Mouse (Mus musculus) heart, embryonic 13.5 days (tissue): ENCODE data around the gene Oxsm. TPM values are rescaled to one million over a fixed set of nuclear protein-coding genes. Genes with fewer than 3 reads are reported as not detected.

Experiments used
- ATAC-seq: fragments of 200-750 bp; cut with Nextera tagmentation; 2 replicates; pipeline ENCODE4 v1.8.0; 2017; ENCODE audit warnings: moderate TSS enrichment; ENCODE audit not compliant: insufficient number of reproducible peaks, low FRiP score, low TSS enrichment; ENCODE audit errors: extremely low read depth
- H3K27ac ChIP-seq: fragments of 300-500 bp; sonication (generic); replicated peaks from 2 replicates; pipeline ENCODE4 v1.5.1; 2015; ENCODE audit warnings: moderate library complexity, mild to moderate bottlenecking, inconsistent platforms
- H3K27me3 ChIP-seq: fragments of 300-500 bp; sonication (generic); replicated peaks from 2 replicates; pipeline ENCODE4 v1.6.1; 2015; ENCODE audit warnings: mild to moderate bottlenecking, inconsistent platforms
- H3K36me3 ChIP-seq: fragments of 300-500 bp; sonication (generic); 2 replicates; pipeline ENCODE4 v1.6.1; 2015; ENCODE audit warnings: mild to moderate bottlenecking, inconsistent platforms
- H3K4me1 ChIP-seq: fragments of 300-500 bp; sonication (generic); 2 replicates; pipeline ENCODE4 v1.6.1; 2015; ENCODE audit warnings: inconsistent platforms
- H3K4me2 ChIP-seq: fragments of 300-500 bp; sonication (generic); 2 replicates; pipeline ENCODE4 v1.6.1; 2015; ENCODE audit warnings: inconsistent platforms, mild to moderate bottlenecking, moderate library complexity
- H3K4me3 ChIP-seq: fragments of 300-500 bp; sonication (generic); 2 replicates; pipeline ENCODE4 v1.5.1; 2015; ENCODE audit warnings: moderate library complexity, mild to moderate bottlenecking, inconsistent platforms
- H3K9ac ChIP-seq: fragments of 300-500 bp; sonication (generic); 2 replicates; pipeline ENCODE4 v1.6.1; 2015; ENCODE audit warnings: inconsistent platforms, mild to moderate bottlenecking, moderate library complexity
- H3K9me3 ChIP-seq: fragments of 300-500 bp; sonication (generic); 2 replicates; pipeline ENCODE4 v1.6.1; 2016; ENCODE audit warnings: inconsistent platforms
- WGBS: fragments of 180-500 bp; shearing (Covaris S2); methylation state at CpG from one replicate; pipeline ENCODE4 v1.1.7; 2015; ENCODE audit warnings: mixed read lengths; 5-methylcytosine and 5-hydroxymethylcytosine counted together
- polyA plus RNA-seq: library from polyadenylated mRNA; unstranded; fragments of >200 nt; fragmentation: Nextera tagmentation; extraction: Ambion mirVana; gene quantifications from 2 replicates; pipeline ENCODE4 v1.2.1, GENCODE M21; 2015

Gene Oxsm
- polyA plus RNA-seq, 1 experiment from 2014 or later, result 2.2 TPM

GRCm38 (mm10) chr14:16256209-16256608, 6.6 kb upstream of the Oxsm start:
- no peak for ATAC-seq
- H3K4me1 ChIP-seq, result no peaks in the 10 kb centered on the region
- no peaks in the 10 kb centered on the region for H3K9me3 ChIP-seq
- WGBS, result 56% methylated on average over 2 of the region's 2 CpGs
- H3K4me3 ChIP-seq, result no peak overlapping the region
- H3K27me3 ChIP-seq, result no peaks in the 10 kb centered on the region
- no peak overlapping the region for H3K9ac ChIP-seq
- H3K4me2 ChIP-seq, result no peak overlapping the region
- H3K27ac ChIP-seq, result no peak overlapping the region
- H3K36me3 ChIP-seq, result peaks cover 45% of the 10 kb centered on the region

GRCm38 (mm10) chr14:16255745-16256144, 6.1 kb upstream of the Oxsm start:
- Histone ChIP-seq H3K4me1 (no peaks in the 10 kb centered on the region), H3K36me3 (peaks cover 43% of the 10 kb centered on the region), H3K9me3 (no peaks in the 10 kb centered on the region), H3K4me3 (no peak overlapping the region), H3K27me3 (no peaks in the 10 kb centered on the region), H3K9ac (no peak overlapping the region), H3K4me2 (no peak overlapping the region), H3K27ac (no peak overlapping the region)
- ATAC-seq, result no peak
- 91% methylated on average over 3 of the region's 3 CpGs for WGBS

DNA sequence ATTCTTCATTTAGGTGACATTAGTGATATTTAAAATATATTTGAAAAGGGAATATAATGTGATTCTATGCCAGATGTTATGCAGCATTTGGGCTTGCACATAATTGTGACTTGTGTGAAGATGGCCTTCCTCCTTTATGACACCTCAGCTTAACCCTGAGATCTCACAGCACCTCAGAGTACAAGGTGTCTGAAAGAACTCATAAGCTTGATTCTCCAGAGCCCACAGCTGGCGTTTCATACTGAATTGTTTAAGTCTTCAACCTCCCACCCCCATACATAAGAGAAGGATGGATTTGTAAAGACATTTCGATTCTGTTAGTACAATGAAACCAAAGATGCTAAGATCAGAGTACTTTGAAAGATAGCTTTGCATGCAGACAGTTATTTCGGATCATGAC, 491 bp upstream of the Oxsm start:
- H3K9me3 ChIP-seq, result no peaks in the 10 kb centered on the region
- WGBS, result 69% methylated on average over 3 of the region's 3 CpGs
- H3K27ac ChIP-seq, result peak overlapping the region; percentile 89
- H3K27me3 ChIP-seq, result no peaks in the 10 kb centered on the region
- peak overlapping the region; percentile 75 for H3K4me3 ChIP-seq
- H3K4me2 ChIP-seq, result peak overlapping the region; percentile 87
- ATAC-seq, result no peak
- H3K9ac ChIP-seq, result peak overlapping the region; percentile 92
- peaks cover 10% of the 10 kb centered on the region for H3K36me3 ChIP-seq
- peaks cover 17% of the 10 kb centered on the region for H3K4me1 ChIP-seq

- peaks cover 26% of the 10 kb centered on the region for H3K4me1 ChIP-seq
- WGBS, result 13% methylated on average over 9 of the region's 9 CpGs
These were observed 928 bp downstream of the Oxsm start for GRCm38 (mm10) chr14:16248603-16249157.

DNA sequence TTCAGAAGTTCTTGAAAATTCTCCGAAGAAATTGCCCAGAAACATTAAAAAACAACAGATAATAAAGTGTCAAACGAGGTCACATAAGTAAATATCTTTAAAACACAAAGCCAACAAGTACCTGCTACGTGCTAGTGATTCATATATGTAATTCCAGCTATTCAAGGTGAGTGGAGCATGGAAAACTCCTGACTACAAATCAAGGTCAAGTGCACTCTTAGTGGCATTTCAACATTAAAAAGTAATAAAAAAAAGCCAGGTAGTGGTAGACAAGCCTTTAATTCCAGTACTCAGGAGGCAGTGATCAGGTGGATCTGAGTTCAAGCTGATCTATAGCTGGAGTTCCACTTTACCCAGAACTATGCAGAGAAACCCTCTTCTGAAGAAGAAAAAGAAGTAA, 1.5 kb downstream of the Oxsm start:
- 65% methylated on average over 3 of the region's 3 CpGs for WGBS
- peak overlapping the region; percentile 87 for H3K4me2 ChIP-seq
- H3K9me3 ChIP-seq, result no peaks in the 10 kb centered on the region
- H3K9ac ChIP-seq, result peak overlapping the region; percentile 92; the same call in 1 of the 2 replicates
- H3K27ac ChIP-seq, result no peak overlapping the region
- no peak for ATAC-seq
- H3K36me3 ChIP-seq, result no peaks in the 10 kb centered on the region
- H3K27me3 ChIP-seq, result no peaks in the 10 kb centered on the region
- H3K4me3 ChIP-seq, result peak overlapping the region; percentile 75
- peaks cover 27% of the 10 kb centered on the region for H3K4me1 ChIP-seq

More at GRCm38 (mm10) chr14:16248603-16249157, 928 bp downstream of the Oxsm start:
- Histone ChIP-seq H3K36me3 (no peaks in the 10 kb centered on the region), H3K9me3 (no peaks in the 10 kb centered on the region), H3K4me2 (peak overlapping the region; percentile 87), H3K4me3 (peak overlapping the region; percentile 75), H3K9ac (peak overlapping the region; percentile 92), H3K27me3 (no peaks in the 10 kb centered on the region), H3K27ac (no peak overlapping the region)
- ATAC-seq, result peak; percentile 2; the same call in 1 of the 2 replicates

DNA sequence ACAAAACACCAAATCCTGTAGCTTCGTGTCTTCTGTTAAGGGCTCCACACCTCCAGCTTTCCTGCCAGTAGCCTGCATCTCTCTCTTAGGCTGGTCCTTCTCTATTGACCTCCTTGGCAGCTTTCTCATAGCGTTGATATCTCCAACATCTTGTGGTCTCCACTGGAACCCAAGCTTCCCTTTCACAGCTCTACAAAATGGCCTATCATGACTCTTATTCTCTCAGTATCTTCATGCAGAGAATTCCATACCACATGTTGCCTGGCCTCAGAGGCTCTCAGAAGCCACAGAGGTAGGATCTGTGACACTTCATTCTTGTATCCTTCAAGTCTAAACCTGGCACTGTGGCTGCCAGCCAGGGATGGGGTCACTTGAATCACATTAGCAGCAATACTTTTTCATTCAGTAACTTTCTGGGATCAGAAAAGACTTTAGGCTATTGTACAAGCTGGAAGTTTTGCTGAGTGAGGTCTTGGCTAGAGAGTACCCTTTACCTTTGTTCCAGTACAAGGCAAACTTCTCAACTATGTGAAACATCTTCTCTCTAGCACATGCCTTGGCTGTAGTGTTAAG, 3.2 kb downstream of the Oxsm start:
- H3K9me3 ChIP-seq, result no peaks in the 10 kb centered on the region
- no peak overlapping the region for H3K9ac ChIP-seq
- no peaks in the 10 kb centered on the region for H3K36me3 ChIP-seq

DNA sequence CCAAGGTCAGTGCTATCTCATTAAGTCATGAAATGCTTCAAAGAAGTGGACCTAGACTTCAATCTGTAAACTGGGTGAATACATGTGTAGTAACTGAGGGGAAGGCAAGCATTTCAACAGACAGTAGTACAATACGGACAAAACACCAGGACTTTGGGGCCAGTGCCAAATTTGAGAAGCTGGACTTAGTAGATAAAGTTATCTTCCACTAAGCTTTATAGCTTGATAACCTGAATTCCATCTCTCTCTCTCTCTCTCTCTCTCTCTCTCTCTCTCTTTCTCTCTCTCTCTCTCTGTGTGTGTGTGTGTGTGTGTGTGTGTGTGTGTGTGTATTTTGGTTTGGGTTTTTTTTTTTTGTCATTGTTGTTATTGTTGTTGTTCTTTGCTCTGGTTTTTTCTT, 4.5 kb downstream of the Oxsm start:
- Histone ChIP-seq H3K4me3 (no peak overlapping the region), H3K27me3 (no peaks in the 10 kb centered on the region), H3K9me3 (no peaks in the 10 kb centered on the region), H3K27ac (no peak overlapping the region), H3K4me2 (peak overlapping the region; percentile 10; the same call in 1 of the 2 replicates), H3K36me3 (peaks cover 7% of the 10 kb centered on the region; the same call in 1 of the 2 replicates), H3K9ac (no peak overlapping the region), H3K4me1 (peaks cover 28% of the 10 kb centered on the region)
- WGBS, result 19% methylated on average over 1 of the region's 1 CpGs
- ATAC-seq, result no peak

More for the DNA sequence above, 3.2 kb downstream of the Oxsm start:
- H3K4me3 ChIP-seq, result no peak overlapping the region
- no peaks in the 10 kb centered on the region for H3K27me3 ChIP-seq
- H3K4me1 ChIP-seq, result peaks cover 33% of the 10 kb centered on the region
- ATAC-seq, result no peak
- no peak overlapping the region for H3K27ac ChIP-seq
- H3K4me2 ChIP-seq, result no peak overlapping the region
- WGBS, result 80% methylated on average over 2 of the region's 2 CpGs

- H3K9me3 ChIP-seq, result no peaks in the 10 kb centered on the region
- H3K9ac ChIP-seq, result no peak overlapping the region
- peak overlapping the region; percentile 73; the same call in 1 of the 2 replicates for H3K4me3 ChIP-seq
- peak overlapping the region; percentile 71 for H3K4me2 ChIP-seq
- 63% methylated on average over 2 of the region's 2 CpGs for WGBS
- peak overlapping the region; percentile 88 for H3K27ac ChIP-seq
- no peak for ATAC-seq
- H3K4me1 ChIP-seq, result peaks cover 23% of the 10 kb centered on the region
- H3K36me3 ChIP-seq, result peaks cover 14% of the 10 kb centered on the region; the same call in 1 of the 2 replicates
- no peaks in the 10 kb centered on the region for H3K27me3 ChIP-seq
These were observed 5.2 kb downstream of the Oxsm start for GRCm38 (mm10) chr14:16244370-16244769.

DNA sequence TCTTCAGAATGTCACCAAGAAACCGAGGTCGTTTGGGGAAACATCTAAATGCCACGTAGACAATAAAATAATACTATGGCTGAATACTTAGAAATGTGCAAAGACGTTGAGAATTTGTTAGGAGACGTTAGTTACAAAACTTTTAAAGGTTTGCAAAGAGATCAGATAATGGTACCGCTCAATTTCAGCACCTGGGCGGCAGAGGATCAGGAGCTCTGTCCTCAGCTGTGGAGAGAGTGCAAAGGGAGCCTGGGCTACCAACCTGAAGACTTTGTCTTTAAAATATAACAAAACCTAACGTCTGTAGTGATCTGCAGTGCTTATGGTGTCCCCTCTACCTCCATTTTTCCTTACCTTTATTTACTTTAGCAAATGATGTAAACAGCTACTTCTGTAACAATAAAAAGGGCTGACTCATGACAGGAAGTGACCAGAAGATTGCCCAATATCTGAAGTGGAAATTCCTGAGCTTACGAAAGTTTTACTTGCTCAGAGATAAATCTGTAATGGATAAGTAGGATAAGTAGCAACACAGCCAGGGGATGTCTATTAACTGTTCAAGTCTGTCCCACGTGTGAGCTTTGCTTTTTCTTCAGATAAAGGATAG, 5.9 kb downstream of the Oxsm start:
- Histone ChIP-seq H3K4me3 (peak overlapping the region; percentile 73), H3K9me3 (no peaks in the 10 kb centered on the region), H3K36me3 (peaks cover 14% of the 10 kb centered on the region; the same call in 1 of the 2 replicates), H3K27ac (peak overlapping the region; percentile 88), H3K4me1 (peaks cover 23% of the 10 kb centered on the region), H3K27me3 (no peaks in the 10 kb centered on the region), H3K9ac (peak overlapping the region; percentile 86), H3K4me2 (peak overlapping the region; percentile 71)
- no peak for ATAC-seq
- WGBS, result 6% methylated on average over 10 of the region's 10 CpGs

DNA sequence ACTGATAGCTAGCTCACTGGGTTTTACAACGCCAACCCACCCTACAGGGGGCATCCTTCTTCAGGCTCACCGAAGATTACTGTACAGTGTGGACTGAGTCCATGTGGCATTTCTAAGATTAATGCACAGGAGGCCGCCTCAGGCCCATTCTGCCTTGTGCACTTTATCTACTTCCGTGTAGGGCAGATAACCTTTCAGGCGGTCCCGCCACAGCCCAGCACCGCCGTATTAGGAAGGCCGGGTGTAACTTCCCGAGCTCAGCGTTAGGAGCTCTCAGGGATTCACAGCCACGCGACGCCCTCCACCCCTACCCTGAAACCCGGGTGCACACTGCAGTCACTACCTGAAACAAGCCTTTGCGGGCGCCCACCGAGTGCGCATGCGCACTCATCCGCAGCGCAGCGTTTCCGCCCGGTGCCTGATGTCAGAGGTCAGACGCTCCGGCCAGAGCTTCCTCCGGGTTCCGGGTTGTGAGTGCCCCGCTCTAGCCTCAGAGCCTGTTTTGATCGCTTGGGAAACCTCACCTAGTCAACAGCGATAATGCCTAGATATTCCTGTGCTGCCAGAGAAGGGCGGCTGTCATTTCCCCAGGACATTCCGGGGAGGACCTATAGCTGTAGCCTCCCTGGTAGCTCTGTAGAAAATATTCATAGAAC, 6.5 kb downstream of the Oxsm start:
- WGBS, result 1% methylated on average over 34 of the region's 34 CpGs
- Histone ChIP-seq H3K9ac (peak overlapping the region; percentile 86), H3K4me2 (peak overlapping the region; percentile 71), H3K4me1 (peaks cover 16% of the 10 kb centered on the region), H3K27me3 (no peaks in the 10 kb centered on the region), H3K27ac (peak overlapping the region; percentile 88), H3K36me3 (peaks cover 14% of the 10 kb centered on the region; the same call in 1 of the 2 replicates), H3K4me3 (peak overlapping the region; percentile 73), H3K9me3 (no peaks in the 10 kb centered on the region)
- peak; percentile 83 for ATAC-seq

DNA sequence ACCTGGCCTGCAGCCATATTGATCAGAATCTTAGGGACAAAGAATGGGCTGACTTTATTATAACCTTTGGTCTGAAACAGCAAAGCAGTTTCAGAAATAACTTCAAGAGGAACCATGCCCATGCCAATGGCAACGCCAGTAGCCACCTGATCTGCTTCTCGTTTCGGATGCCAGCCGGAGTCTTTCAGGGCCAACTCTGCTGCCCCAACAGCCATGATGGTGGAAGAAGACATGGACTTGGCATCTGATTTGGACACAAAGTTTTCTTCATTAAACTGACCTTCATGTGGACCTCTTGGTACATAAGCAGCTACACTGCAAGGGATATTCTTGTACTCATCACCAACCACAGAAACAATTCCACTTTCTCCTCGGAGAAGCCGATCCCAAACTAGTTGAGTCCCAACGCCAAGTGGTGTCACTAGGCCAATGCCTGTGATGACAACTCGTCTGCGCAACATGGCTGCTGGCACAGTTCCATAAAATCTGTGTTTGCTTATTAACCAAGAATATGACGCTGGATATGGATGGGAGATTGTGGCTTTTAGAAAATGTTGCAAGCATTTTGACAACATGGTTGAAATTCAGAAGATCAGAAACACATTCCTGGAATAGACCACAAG, 7.3 kb downstream of the Oxsm start:
- no peak overlapping the region for H3K27ac ChIP-seq
- H3K4me3 ChIP-seq, result peak overlapping the region; percentile 73
- peaks cover 14% of the 10 kb centered on the region; the same call in 1 of the 2 replicates for H3K36me3 ChIP-seq
- H3K4me2 ChIP-seq, result peak overlapping the region; percentile 71
- H3K9me3 ChIP-seq, result peaks cover 4% of the 10 kb centered on the region; the same call in 1 of the 2 replicates
- WGBS, result 94% methylated on average over 10 of the region's 10 CpGs
- no peak for ATAC-seq
- no peaks in the 10 kb centered on the region for H3K27me3 ChIP-seq
- peaks cover 16% of the 10 kb centered on the region for H3K4me1 ChIP-seq
- peak overlapping the region; percentile 86; the same call in 1 of the 2 replicates for H3K9ac ChIP-seq
